Comparison of ENCODE assay signal across 7 mouse cellular contexts in genomic region chr15:97907801-97908751, GRCm38 (mm10). TPM values are rescaled to one million over a fixed set of nuclear protein-coding genes. Genes with fewer than 3 reads are reported as not detected.
DNase-seq lines count a peak whose midpoint lies in the region; ATAC-seq lines count a peak whose summit lies in the region.

No protein-coding gene starts in this region.

- H3K27ac ChIP-seq in liver, embryonic 16.5 days (ENCODE audit: low read length) = no peak overlapping the region
- no peak overlapping the region for H3K27ac ChIP-seq in neural tube, embryonic 12.5 days

- no peak overlapping the region; the same call in 1 of the 2 replicates for H3K9ac ChIP-seq in liver, embryonic 16.5 days (ENCODE audit: low read depth, low read length)
- peak overlapping the region; percentile 48; the same call in 1 of the 2 replicates for H3K9ac ChIP-seq in neural tube, embryonic 12.5 days

- no peaks in the 10 kb centered on the region for H3K9me3 ChIP-seq in liver, embryonic 16.5 days (replicated peaks; ENCODE audit: control insufficient read depth, low read length)
- H3K9me3 ChIP-seq in neural tube, embryonic 12.5 days = no peaks in the 10 kb centered on the region

- peaks cover 9% of the 10 kb centered on the region for H3K4me1 ChIP-seq in liver, embryonic 16.5 days (ENCODE audit: control insufficient read depth, low read depth, low read length)
- H3K4me1 ChIP-seq in neural tube, embryonic 12.5 days = peaks cover 12% of the 10 kb centered on the region

- 1% methylated on average over 59 of the region's 59 CpGs for WGBS in liver, embryonic 16.5 days (ENCODE audit: insufficient replicate concordance)
- WGBS in neural tube, embryonic 12.5 days = 2% methylated on average over 59 of the region's 59 CpGs

- peak overlapping the region; percentile 60 for H3K4me3 ChIP-seq in liver, embryonic 16.5 days (ENCODE audit: low read depth, low read length)
- H3K4me3 ChIP-seq in neural tube, embryonic 12.5 days = peak overlapping the region; percentile 34

- ATAC-seq in liver, embryonic 16.5 days (ENCODE audit: low read depth) = peak; percentile 76
- peak; percentile 75 for ATAC-seq in neural tube, embryonic 12.5 days (ENCODE audit: low FRiP score, low read depth)

- peak overlapping the region; percentile 88 for H3K4me2 ChIP-seq in liver, embryonic 16.5 days (ENCODE audit: low read depth, low read length)
- H3K4me2 ChIP-seq in neural tube, embryonic 12.5 days (replicated peaks) = peak overlapping the region; percentile 83

- DNase-seq in MEL-GATA-1-ER (ENCODE audit: extremely low read depth, low read depth) = peak; percentile 58
- peak; percentile 9 for DNase-seq in brain, adult 2 months (ENCODE audit: low read depth, low spot score)
- peak; percentile 43 for DNase-seq in forelimb bud, embryonic 11.5 days (ENCODE audit: low read depth, low spot score)
- DNase-seq in induced T-regulatory cell, adult 2 months (ENCODE audit: low read depth) = peak; percentile 86
- peak; percentile 41 to 72 for DNase-seq in thymus, postnatal 10 days (ENCODE audit: low spot score in 2 of 2)

- H3K27me3 ChIP-seq in liver, embryonic 16.5 days (ENCODE audit: control insufficient read depth, insufficient read depth, low read depth, low read length) = peaks cover 25% of the 10 kb centered on the region
- peaks cover 32% of the 10 kb centered on the region for H3K27me3 ChIP-seq in neural tube, embryonic 12.5 days (replicated peaks)

- no peaks in the 10 kb centered on the region for H3K36me3 ChIP-seq in liver, embryonic 16.5 days (ENCODE audit: control insufficient read depth, insufficient read depth)
- H3K36me3 ChIP-seq in neural tube, embryonic 12.5 days = no peaks in the 10 kb centered on the region

RNA-seq across cellular contexts. Expression of gene Vdr, which starts 2.4 kb away (rescaled TPM):
- 0.13 and 0.30 TPM in 2 replicates for polyA plus RNA-seq in liver, embryonic 16.5 days (2015; fragmentation: Nextera tagmentation; extraction: Ambion mirVana)
- 0.09 and 0.41 TPM in 2 replicates for polyA plus RNA-seq in neural tube, embryonic 12.5 days (2016; fragmentation: Nextera tagmentation; extraction: Ambion mirVana)

RNA-seq across cellular contexts. Expression of gene Tmem106c, which starts 55.9 kb away (rescaled TPM):
- 12.2 and 14.4 TPM in 2 replicates for polyA plus RNA-seq in liver, embryonic 16.5 days (2015; fragmentation: Nextera tagmentation; extraction: Ambion mirVana)
- polyA plus RNA-seq in neural tube, embryonic 12.5 days (2016; fragmentation: Nextera tagmentation; extraction: Ambion mirVana) = 50.2 and 50.8 TPM in 2 replicates

Comparison
In these comparisons a context has a peak if more than half of its experiments do, and no peak if none do; other contexts are left out.
1. DNase-seq: peak in every context shown above with its lines; median percentile 86 in induced T-regulatory cell, adult 2 months; 58 in MEL-GATA-1-ER; 56 in thymus, postnatal 10 days; 43 in forelimb bud, embryonic 11.5 days; 9 in brain, adult 2 months.